Mouse (Mus musculus) MN1 (cell line): ENCODE data around the gene Cdca7l.
"Not testable (repeated sequence)": the region's sequence is repeated elsewhere in the genome, so short reads cannot be mapped to it uniquely, and the experiment has no call there.

Experiments used
- DNase-seq: peaks from one replicate; pipeline ENCODE4 v3.0.0-alpha.2; 2016; ENCODE audit warnings: low spot score

The Cdca7l gene

GRCm38 (mm10) chr12:117803989-117804388, at the start of gene Cdca7l:
Gene Cdca7l (plus strand): TSS chr12:117804289.
- DNase-seq = not testable (repeated sequence)

- DNase-seq = no peak
These were observed 48.1 kb upstream of the Cdca7l start for GRCm38 (mm10) chr12:117756010-117756409.

GRCm38 (mm10) chr12:117760373-117760772, 43.7 kb upstream of the Cdca7l start:
- no peak for DNase-seq

DNA sequence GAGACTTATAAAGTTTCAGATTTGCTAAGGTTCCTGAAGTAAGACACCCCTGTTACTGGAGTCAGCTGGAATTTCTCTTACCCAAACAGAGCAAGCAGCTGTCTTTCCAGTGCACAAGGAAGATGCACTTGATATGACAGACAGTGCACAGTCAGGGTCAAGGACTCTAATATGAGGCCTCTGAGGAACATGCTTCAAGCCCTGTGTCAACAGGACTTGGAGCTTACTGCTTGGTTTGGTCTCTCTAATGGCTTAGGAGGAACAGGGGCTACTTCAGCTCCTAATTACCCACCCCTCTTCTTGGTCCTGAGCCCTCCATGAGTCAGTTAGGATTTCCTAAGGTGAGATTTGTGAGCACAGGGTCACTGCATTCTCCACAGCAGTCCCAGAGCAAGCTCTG, 43.2 kb upstream of the Cdca7l start:
- no peak for DNase-seq

DNA sequence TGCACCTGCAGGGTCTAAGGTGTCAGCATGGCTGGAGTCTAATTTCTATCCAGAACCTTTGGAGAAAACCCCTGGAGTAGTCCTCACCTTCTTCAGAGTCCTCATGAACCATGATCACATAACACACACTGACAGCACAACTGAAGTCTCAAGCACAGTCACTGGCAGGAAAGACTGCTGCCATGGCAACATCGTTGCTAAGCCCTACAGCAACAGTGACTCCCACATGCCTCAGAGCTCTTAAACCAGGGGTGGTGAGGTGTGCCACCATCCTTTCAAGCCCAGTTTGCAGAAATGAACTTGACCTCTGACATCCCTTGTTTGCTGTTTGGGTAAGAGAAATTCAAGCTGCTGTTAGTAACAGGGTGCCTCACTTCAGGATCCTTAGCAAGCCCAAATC, 42.4 kb upstream of the Cdca7l start:
- DNase-seq = no peak

DNA sequence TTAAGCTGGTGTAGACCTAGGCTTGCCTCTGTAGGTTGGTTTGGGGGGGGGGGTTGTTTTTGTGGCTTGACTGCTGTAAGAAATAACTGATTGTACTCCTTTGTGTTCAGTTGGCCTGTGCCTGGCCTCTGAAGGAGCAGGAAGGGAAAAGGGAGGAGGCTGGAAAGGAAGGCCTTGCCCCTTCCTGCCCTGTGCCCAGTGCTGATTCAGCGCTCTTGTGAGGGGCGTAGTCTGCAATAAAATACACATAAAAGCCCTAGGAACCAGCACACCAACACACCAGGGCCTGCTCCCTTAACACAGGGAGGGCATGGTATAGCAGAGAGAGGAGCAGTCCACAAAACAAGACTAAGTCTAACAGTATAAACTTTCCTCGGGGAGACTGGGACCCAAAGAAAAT, 40.8 kb upstream of the Cdca7l start:
- DNase-seq = no peak

- DNase-seq = peak; percentile 82
These were observed 39.2 kb upstream of the Cdca7l start for GRCm38 (mm10) chr12:117764839-117765238.

GRCm38 (mm10) chr12:117769113-117769512, 35.0 kb upstream of the Cdca7l start:
- DNase-seq = peak; percentile 69

DNA sequence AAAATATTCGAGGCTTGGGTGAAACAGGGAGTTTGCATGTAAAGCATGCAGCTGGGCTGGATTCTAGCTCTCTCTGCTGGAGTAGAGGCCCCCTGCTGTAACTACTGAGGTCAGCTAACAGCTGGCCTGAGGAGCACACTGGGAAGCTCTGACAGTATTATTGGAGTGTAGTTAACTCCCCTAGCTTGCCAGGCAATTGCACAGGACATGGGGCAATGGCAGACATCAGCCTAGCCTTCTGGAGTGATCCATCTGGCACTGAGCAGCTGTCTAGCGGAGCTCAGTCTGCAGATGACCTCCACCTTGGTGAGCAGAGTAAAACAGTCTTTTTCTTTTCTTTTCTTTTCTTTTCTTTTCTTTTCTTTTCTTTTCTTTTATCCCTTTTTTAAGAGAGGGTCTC, 33.9 kb upstream of the Cdca7l start:
- DNase-seq = no peak

GRCm38 (mm10) chr12:117771156-117771555, 32.9 kb upstream of the Cdca7l start:
- no peak for DNase-seq

DNA sequence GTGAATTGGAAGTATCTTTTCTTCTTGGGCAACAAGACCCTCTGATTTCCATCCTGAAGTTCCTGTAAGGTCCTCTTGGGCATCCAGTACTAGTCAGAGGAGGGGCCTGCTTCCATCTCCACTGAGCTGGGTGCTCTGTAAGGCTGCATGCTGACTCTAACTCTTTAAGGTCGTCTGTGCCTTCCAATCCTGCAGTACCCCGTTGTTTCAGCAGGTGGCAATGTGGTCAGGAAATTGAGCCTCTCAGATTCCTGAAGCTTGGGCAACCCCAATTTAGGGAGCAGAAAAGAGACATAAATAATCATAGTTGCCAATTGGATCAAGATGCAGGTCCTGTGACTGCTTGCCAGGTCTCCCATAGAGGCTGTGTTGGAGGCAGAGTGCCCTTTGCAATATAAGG, 31.5 kb upstream of the Cdca7l start:
- DNase-seq = peak; percentile 43

DNA sequence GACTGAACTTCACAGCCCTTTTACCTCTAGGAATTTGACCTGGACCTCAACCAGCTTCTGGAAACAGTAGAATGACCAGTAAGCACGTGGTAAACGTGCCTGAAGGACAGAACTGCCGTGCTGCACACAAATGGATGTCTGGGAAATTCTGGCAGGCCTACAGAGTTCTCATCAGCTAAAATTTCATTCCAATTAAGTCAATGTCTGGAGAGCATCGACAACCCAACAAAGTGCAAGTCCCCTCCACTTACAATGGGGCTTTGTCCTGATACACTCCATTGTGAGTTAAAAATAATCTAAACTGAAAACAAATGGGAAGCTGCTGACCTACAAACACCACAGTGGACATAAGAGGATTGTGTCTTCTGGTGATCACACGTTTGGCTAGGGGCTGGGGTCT, 27.2 kb upstream of the Cdca7l start:
- no peak for DNase-seq

DNA sequence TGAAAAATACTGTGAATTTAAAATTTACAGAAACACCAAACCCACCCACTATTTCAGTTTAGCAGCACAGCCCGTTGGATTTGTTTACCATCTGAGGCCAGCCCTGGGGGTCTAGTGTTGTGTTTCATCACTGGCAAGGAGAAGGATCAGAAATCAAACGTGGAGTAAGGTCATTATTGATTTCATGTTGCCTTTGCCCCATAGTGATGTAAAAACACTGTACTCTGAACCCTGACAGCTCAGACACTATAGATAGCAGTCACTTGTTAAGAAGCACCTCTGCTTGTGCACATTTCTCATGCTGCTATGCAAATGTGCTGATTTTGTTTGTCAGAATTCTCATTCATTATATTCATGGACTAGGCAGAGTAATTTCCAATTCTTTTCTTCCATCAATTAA, 22.7 kb upstream of the Cdca7l start:
- no peak for DNase-seq

DNA sequence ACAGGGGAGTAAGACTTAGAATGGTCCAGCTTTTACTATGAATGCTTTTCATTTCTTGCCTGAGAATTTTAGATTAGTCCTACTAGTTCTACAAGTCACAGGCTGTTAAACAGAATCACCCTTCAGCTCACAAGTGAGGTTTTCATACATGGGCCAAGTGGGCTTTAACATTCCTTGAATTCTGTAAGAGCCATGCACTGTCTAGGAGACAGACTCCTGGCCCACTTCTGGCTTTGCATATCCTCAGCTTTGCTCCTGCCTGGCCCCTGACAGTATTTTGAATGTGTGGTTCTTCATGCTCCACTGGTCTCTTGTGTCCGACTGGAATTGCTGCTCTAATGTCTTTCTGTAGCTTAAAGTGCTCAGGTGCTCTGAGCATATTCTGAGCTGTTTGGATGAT, 20.7 kb upstream of the Cdca7l start:
- DNase-seq = no peak

- no peak for DNase-seq
These were observed 17.5 kb upstream of the Cdca7l start for GRCm38 (mm10) chr12:117786621-117787020.

GRCm38 (mm10) chr12:117788513-117789011, 15.5 kb upstream of the Cdca7l start:
- no peak for DNase-seq

DNA sequence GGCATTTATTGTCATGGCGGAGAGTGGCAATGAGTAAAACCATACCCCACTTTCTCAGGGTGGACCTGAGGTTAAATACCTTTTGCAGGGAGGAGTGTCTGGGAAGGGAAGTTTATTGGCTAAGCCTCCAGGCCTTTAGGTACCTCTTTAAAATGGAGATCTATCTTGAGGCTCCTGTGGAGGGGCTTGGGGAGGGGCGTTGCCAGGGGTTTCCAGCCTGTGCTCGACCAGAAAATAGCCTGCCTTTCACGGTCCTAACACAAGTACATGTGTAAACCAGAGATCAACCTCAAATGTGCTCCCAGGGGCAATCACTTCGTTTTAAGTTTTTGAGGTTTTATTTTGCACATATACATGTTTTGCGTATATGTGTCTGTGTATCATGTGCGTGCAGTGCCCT, 15.1 kb upstream of the Cdca7l start:
- no peak for DNase-seq

DNA sequence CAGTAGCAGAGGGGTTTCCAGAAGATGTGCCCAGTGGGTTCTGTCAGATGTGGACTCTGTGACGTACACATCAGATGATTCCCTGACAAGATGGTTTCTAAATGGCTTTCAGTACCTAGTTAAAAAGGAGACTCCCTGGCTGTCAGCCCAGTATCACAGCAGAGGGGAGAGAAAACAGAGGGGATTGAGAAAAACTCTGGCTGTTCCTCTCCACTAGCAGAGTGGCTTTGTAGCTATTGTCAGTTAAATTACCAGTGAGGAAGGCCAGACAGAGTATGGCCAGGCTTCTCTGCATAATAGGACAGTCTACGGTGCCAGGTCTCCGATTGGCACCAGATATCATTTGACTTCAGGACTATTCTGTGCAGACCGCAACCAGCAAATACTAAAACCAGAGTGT, 8.8 kb upstream of the Cdca7l start:
- DNase-seq = no peak

GRCm38 (mm10) chr12:117805576-117805975, 1.5 kb downstream of the Cdca7l start:
- DNase-seq = no peak

GRCm38 (mm10) chr12:117806007-117806451, 1.9 kb downstream of the Cdca7l start:
- DNase-seq = no peak

GRCm38 (mm10) chr12:117806470-117806869, 2.4 kb downstream of the Cdca7l start:
- no peak for DNase-seq

DNA sequence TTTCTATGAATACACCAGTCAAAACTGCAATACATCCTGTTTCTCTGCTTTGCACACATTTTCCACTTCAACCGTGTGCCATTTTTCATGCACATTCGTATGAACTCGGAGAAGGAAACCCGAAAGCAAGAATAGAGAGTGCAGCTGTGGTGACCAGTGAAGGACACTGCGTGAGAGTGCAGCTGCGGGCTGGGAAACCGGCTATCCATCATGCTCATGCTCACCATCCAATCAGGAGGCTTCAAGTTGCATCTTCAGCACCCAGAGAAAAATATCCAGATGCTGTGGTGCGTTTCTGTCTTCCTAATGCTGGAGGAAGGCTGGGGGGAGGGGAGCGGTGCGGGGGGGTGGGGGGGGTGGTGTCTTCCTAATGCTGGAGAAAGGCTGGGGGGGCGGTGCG, 3.5 kb downstream of the Cdca7l start:
- DNase-seq = no peak

GRCm38 (mm10) chr12:117808355-117809326, 4.6 kb downstream of the Cdca7l start:
- no peak for DNase-seq
